Mouse (Mus musculus) G1E (cell line): ENCODE results near the gene Madd.

Experiments
- CTCF ChIP-seq: IDR thresholded peaks from 2 replicates; pipeline ENCODE4 v1.5.1; 2012; ENCODE audit warnings: low read depth, low read length, inconsistent platforms, mixed read lengths
- GATA1 ChIP-seq: IDR thresholded peaks from 2 replicates; pipeline ENCODE4 v1.6.1; 2012; ENCODE audit warnings: borderline replicate concordance, low read length, inconsistent platforms, mixed read lengths
- POLR2AphosphoS5 ChIP-seq: IDR thresholded peaks from 2 replicates; pipeline ENCODE4 v1.6.1; 2012; ENCODE audit warnings: low read depth, low read length, inconsistent platforms; ENCODE audit not compliant: insufficient replicate concordance
- TAL1 ChIP-seq: conservative IDR thresholded peaks from 2 replicates; pipeline ENCODE4 v1.6.1; 2012; ENCODE audit warnings: low read depth, low read length, inconsistent platforms, mixed read lengths

DNA sequence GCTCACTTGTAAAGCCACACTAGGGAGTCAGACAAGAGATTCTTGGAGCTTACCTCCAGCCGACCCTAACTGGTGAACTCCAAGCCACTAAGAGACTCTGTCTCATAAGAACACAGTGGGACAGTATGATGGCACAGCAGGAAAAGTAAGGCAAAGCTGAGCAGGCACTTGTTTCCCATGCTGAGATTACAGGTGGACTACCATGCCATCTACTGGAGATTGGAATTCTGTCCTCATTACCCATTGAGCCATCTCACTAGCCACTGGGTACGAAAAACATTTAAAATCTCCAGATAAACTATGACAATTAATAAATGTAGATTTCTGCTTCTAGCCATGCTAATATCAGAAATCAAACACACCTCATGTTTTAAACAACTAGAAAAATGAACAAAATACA lies 40.0 kb upstream of the Madd start:
- TF ChIP-seq CTCF (no peak), POLR2AphosphoS5 (no peak), GATA1 (no peak), TAL1 (no peak)
